Mouse (Mus musculus) bone marrow, adult 2 months (tissue): ENCODE results near the gene Thumpd3. TPM values are rescaled to one million over a fixed set of nuclear protein-coding genes. Genes with fewer than 3 reads are reported as not detected.

Experiments used
- H3K27ac ChIP-seq: fragments of 200-500 bp; 2 replicates; pipeline ENCODE4 v1.5.1; 2012; ENCODE audit warnings: low read depth, mild to moderate bottlenecking, control low read depth, inconsistent platforms, low read length; ENCODE audit not compliant: control insufficient read depth, poor library complexity, insufficient read depth
- H3K4me1 ChIP-seq: fragments of 200-500 bp; 2 replicates; pipeline ENCODE4 v1.6.1; 2011; ENCODE audit warnings: low read length; ENCODE audit not compliant: control insufficient read depth, insufficient read depth
- H3K4me3 ChIP-seq: fragments of 200-500 bp; replicated peaks from 2 replicates; pipeline ENCODE3; 2011; ENCODE audit warnings: mild to moderate bottlenecking, low read depth, low read length, control low read depth; ENCODE audit not compliant: control insufficient read depth
- CTCF ChIP-seq: fragments of 200-500 bp; IDR thresholded peaks from 2 replicates; pipeline ENCODE4 v1.5.1; 2011; ENCODE audit warnings: low read length, control low read depth; ENCODE audit not compliant: control insufficient read depth, insufficient read depth
- POLR2A ChIP-seq: fragments of 200-500 bp; IDR thresholded peaks from 2 replicates; pipeline ENCODE4 v1.6.1; 2011; ENCODE audit warnings: low read depth, mild to moderate bottlenecking, control low read depth, low read length, borderline replicate concordance; ENCODE audit not compliant: control insufficient read depth
- WGBS: fragments of 180-500 bp; shearing (Covaris S2); methylation state at CpG from one replicate; pipeline ENCODE4 v1.1.7; 2018; 5-methylcytosine and 5-hydroxymethylcytosine counted together
- polyA plus RNA-seq: library from polyadenylated mRNA; stranded (reverse); fragments of >200 nt; gene quantifications from 2 replicates; pipeline ENCODE4 v1.2.4, GENCODE M21; 2011; ENCODE audit warnings: low replicate concordance; ENCODE audit not compliant: missing spikeins, insufficient read depth, insufficient read length

Thumpd3 gene
- polyA plus RNA-seq, 1 experiment = 34.7 TPM

GRCm38 (mm10) chr6:113047016-113047746 is 1.2 kb downstream of the Thumpd3 start:
- Histone ChIP-seq H3K4me1 (no peaks in the 10 kb centered on the region; the same call in 1 of the 2 replicates), H3K4me3 (peak overlapping the region; percentile 55), H3K27ac (peak overlapping the region; percentile 83)
- no peak for TF ChIP-seq POLR2A
- no peak for TF ChIP-seq CTCF
- 24% methylated on average over 15 of the region's 15 CpGs for WGBS

GRCm38 (mm10) chr6:113048371-113048770 is 2.3 kb downstream of the Thumpd3 start:
- H3K27ac ChIP-seq = no peak overlapping the region
- 65% methylated on average over 2 of the region's 2 CpGs for WGBS
- no peaks in the 10 kb centered on the region; the same call in 1 of the 2 replicates for H3K4me1 ChIP-seq
- H3K4me3 ChIP-seq = no peak overlapping the region
- no peak for TF ChIP-seq POLR2A
- no peak for TF ChIP-seq CTCF

- no peak overlapping the region for H3K27ac ChIP-seq
- H3K4me1 ChIP-seq = no peaks in the 10 kb centered on the region; the same call in 1 of the 2 replicates
Observed at GRCm38 (mm10) chr6:113049159-113049558, 3.1 kb downstream of the Thumpd3 start.

GRCm38 (mm10) chr6:113052972-113053371 is 6.9 kb downstream of the Thumpd3 start:
- no peak for TF ChIP-seq CTCF
- TF ChIP-seq POLR2A = no peak
- no peak overlapping the region for H3K4me3 ChIP-seq
- 68% methylated on average over 3 of the region's 3 CpGs for WGBS
- no peak overlapping the region for H3K27ac ChIP-seq
- H3K4me1 ChIP-seq = no peaks in the 10 kb centered on the region

More at GRCm38 (mm10) chr6:113049159-113049558, 3.1 kb downstream of the Thumpd3 start:
- 60% methylated on average over 3 of the region's 3 CpGs for WGBS
- TF ChIP-seq CTCF (no peak), POLR2A (no peak)
- H3K4me3 ChIP-seq = no peak overlapping the region

GRCm38 (mm10) chr6:113054552-113055107 is 8.6 kb downstream of the Thumpd3 start:
- TF ChIP-seq POLR2A (no peak), CTCF (no peak)
- 76% methylated on average over 6 of the region's 6 CpGs for WGBS
- Histone ChIP-seq H3K4me1 (no peaks in the 10 kb centered on the region), H3K27ac (no peak overlapping the region), H3K4me3 (no peak overlapping the region)

- TF ChIP-seq CTCF (no peak), POLR2A (no peak)
- Histone ChIP-seq H3K4me1 (peaks cover 1% of the 10 kb centered on the region; the same call in 1 of the 2 replicates), H3K27ac (no peak overlapping the region; the same call in 1 of the 2 replicates), H3K4me3 (no peak overlapping the region)
- WGBS = 21% methylated on average over 1 of the region's 1 CpGs
Observed at GRCm38 (mm10) chr6:113060892-113061563, 15.0 kb downstream of the Thumpd3 start.

- no peak overlapping the region for H3K27ac ChIP-seq
- H3K4me3 ChIP-seq = no peak overlapping the region
- TF ChIP-seq CTCF = no peak
- no peak for TF ChIP-seq POLR2A
- WGBS = 77% methylated on average over 3 of the region's 3 CpGs
- H3K4me1 ChIP-seq = peaks cover 1% of the 10 kb centered on the region; the same call in 1 of the 2 replicates
Observed at GRCm38 (mm10) chr6:113062253-113062652, 16.2 kb downstream of the Thumpd3 start.

GRCm38 (mm10) chr6:113063363-113063762 is 17.3 kb downstream of the Thumpd3 start:
- 75% methylated on average over 10 of the region's 10 CpGs for WGBS
- peaks cover 1% of the 10 kb centered on the region; the same call in 1 of the 2 replicates for H3K4me1 ChIP-seq
- no peak for TF ChIP-seq POLR2A
- no peak for TF ChIP-seq CTCF
- no peak overlapping the region for H3K4me3 ChIP-seq
- no peak overlapping the region for H3K27ac ChIP-seq
